Mouse (Mus musculus) liver, adult 2 months (tissue): ENCODE measurements around the gene Sdc1.

ENCODE experiments used
- CTCF ChIP-seq: fragments of 200-500 bp; IDR thresholded peaks from 2 replicates; pipeline ENCODE4 v1.5.1; 2011; ENCODE audit warnings: low read depth, low read length, control low read depth
- POLR2A ChIP-seq: fragments of 200-500 bp; IDR thresholded peaks from 2 replicates; pipeline ENCODE4 v1.6.1; 2011; ENCODE audit warnings: low read length, control low read depth; ENCODE audit not compliant: insufficient read depth; ENCODE audit errors: extremely low read depth

- no peak for TF ChIP-seq CTCF
- TF ChIP-seq POLR2A: no peak
Measured at GRCm38 (mm10) chr12:8759115-8759514, 12.0 kb upstream of the Sdc1 start.
